Mouse (Mus musculus): ENCODE results near the gene Setd3.

The Setd3 gene

DNA sequence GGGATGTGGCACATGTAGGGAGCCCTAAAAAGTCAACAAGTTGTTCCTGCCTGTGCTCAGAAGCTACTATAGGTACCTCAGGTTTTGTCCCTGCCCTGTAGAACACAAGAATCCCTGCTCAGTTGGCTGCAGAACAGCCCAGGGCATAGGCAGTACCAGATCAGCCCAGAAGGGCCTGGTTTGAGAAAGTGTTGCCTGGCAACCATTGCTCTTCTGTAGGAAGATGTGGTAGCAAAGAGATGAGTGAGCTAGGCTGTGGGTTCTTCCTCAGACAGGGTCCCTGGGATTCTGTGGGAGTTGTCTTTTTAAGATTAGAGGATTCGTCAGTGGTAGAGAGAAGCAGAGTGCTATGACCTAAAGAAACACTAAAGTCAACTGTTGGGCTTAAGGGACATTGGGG lies 21.0 kb upstream of the Setd3 start:
- DNase-seq, result no peak

DNA sequence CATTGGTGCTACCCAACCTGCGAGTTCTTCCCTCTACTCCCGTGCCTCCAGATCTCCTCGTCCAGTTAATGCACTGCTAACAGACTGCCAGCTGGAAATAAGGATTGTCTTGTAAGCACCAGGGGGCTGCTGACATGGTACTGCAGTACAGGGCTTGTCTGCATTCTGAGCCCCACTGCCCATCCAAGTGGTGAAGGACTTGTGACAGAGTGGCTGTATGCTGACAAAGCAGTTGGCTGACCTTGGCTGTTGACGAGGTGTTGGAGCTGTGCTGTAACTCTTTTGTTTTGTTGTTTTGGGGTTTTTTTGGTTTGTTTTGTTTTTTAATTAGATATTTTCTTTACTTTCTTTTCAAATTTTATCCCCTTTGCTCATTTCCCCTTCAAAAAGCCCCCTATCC lies 19.3 kb upstream of the Setd3 start:
- DNase-seq, result no peak

DNA sequence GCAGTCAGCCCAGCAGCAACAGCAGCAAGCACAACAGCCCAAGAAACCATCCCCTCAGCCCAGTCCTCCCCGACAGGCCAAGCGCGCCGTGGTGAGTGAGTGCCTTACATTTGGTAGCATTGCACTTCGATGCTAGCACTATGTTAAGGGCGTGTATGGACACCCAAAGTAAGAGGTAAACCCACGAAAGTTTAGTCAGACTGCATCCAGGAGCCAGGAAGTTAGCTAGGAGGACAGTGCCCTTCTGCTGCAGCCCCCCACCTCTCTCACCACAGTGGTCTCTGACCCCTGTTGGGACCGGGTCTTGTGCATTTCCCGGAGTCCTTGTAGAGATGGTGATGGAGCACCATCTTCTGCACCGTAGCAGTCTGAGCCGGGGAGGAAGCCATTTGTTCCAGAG lies 16.6 kb upstream of the Setd3 start:
- no peak for DNase-seq

DNA sequence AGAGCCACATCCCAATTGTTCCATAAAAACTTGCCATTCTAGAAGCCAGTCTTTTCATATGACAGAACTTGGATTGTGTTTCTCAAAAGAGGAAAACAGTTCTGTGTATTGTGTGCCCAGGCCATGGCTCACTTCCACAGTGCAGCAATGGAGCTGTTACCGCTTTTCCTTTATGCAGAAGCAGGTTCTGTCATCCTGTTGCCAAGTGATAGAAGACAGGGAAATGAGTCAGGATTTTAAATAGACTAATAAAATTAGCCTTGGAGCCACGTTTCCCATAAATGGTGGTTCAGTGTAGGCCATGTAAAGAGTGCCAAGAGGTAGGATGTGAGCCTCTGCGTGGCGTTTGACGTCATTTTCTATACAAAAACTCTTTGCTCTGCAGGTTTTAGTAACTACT lies 14.8 kb upstream of the Setd3 start:
- DNase-seq, result peak; percentile 46

DNA sequence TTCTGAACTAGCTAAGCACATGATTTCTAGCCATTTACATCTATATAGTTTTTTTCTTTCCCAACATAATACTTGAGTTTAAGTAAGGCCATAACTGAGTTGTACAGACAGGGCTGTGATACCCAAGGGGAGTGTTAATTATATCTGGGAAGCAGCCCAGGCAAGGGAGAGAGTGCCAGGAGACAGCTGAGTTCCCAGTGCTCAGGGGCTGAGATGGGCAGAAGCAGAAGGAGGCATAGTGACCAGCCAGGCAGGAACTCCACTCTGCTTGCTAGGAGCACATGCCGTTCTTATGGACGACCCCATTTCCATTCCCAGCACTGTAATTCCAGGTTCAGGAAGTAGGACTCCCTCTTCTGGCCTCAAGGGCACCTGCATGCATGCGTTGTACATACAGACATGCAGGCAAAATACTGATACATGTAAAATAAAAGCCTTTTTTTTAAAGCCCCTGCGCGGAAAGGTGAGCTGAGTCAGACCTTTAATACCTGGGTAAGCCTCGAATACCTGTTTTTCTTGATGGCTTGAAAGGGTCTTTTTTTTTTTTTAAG lies 8.5 kb upstream of the Setd3 start:
- no peak for DNase-seq

DNA sequence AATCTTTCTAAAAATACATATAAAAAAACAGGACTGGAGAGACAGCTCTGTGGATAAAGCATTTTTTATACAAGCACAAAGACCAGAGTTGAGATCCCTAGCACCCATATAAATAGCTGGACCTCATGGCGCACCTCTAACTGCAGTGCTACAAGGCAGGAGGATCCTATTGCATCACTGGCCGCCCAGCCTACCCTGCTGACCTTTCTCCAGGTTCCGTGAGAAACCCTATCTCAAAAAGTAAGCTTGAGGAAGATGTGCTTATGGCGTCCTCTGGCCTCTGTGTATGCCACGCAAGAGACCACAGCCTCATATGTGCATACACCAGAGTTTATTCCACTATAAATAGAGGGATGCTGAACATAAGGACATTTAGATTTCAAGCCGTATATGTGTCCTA lies 2.6 kb upstream of the Setd3 start:
- no peak for DNase-seq

DNA sequence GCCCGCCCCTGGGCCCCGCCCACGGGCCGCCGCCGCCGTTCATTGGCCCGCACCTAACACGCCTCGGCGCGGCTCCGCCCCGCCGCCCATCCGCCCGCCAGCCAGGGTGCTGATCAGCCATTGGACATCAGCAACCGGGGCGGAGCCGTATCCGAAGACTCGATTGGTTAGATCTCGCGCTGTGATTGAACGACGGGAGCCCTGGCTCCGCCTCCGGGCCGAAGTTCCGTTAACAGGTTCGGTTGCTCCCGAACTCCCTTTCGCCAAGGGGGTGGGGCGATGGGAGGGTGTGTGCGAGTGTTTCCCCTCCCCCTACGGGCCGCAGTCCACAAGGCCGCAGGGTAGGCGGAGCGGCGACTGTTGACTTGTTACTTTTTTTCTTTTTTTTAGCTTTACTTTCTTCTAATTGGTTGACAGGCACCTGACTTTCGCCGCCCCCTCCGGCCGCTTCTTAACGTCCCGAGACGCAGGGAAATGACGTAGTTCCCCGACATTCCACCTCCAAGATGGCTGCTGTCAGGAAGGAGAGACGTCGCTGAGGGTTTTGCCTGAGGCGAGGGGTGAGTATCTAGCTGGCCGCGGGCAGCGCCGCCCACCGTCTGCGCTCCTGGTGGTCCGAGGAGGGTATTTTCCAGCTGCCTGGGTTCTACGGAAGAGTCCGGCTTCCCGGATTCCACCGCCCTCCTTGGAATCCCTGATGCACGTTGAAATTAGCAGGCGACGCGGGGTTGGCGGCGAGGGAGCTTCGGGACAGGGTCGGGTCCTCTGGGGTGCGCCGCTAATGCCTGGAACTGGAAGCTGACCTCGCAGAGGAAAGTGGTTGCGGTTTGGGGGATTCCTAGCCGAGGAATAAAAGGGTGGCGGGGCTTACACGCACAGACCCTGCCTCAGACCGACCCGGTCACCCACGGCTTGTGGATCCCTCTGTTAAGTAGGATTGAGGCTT lies 480 bp upstream of the Setd3 start, which contains the start of gene Ccnk:
TSS of gene Ccnk (plus strand) at position 259 of the 946 bp plus-strand sequence.
- DNase-seq, result peak; percentile 100

DNA sequence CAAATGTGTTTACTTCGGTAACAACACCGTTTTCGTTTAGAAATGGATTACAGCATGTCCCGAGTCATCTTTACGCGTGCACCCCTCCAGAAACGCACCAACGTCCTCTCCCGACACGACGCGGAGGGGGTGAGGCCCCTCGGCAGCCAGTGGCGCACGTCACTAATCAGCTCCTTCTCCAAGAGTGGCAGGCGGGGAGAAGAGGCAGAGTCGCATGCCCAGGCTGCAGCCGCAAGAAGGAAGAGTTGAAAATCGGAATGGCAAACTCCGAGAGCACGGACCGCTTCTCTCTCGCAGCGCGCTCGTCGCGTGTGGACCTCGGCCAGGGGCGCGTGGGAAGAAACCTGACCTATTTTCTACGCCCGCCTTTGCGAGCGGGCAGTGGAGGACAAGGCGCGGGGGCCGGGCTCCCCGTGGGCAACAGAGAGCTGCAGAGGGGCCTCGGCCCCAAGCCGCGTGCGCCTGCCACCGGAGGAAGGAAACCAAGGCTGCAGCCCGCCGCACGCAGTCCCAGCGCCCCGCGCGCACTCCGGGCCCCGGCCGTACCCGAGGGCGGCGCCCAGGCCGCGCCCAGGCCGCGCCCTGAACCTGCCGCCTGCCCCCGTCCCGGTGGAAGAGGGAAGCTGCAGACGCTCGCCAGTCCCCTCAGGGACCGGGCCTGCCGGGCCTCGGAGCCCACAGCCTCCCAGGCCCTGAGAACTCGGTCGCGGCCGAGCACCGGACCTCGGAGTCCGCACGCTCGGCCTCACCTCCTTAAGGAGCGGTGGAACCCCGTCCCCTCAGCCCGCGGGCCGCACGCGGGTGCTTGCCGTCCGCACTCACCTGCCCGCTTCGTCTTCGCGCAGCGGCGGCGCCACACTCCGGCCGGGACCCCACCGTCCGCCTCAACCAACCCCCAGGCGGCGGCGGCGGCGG lies 526 bp downstream of the Setd3 start:
- peak; percentile 75 for DNase-seq

DNA sequence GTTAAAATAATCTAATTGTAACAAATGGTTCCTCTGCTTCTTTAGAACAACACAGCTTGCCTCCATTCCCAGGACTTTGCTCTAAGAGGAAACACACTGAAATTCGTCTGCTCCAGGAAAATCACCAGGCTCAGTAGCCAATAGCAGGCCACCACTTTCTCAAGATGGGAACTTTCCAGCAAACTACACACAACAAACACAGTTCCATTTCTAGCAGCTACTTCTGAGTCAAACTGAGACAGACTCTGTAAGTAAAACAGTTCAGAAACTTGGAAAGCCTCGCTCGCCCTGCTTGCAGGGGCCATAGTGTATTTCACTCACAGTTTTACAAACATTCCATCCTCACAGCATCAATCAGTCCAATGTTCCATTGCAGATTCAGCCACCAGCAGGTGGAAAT lies 2.7 kb downstream of the Setd3 start:
- no peak for DNase-seq

DNA sequence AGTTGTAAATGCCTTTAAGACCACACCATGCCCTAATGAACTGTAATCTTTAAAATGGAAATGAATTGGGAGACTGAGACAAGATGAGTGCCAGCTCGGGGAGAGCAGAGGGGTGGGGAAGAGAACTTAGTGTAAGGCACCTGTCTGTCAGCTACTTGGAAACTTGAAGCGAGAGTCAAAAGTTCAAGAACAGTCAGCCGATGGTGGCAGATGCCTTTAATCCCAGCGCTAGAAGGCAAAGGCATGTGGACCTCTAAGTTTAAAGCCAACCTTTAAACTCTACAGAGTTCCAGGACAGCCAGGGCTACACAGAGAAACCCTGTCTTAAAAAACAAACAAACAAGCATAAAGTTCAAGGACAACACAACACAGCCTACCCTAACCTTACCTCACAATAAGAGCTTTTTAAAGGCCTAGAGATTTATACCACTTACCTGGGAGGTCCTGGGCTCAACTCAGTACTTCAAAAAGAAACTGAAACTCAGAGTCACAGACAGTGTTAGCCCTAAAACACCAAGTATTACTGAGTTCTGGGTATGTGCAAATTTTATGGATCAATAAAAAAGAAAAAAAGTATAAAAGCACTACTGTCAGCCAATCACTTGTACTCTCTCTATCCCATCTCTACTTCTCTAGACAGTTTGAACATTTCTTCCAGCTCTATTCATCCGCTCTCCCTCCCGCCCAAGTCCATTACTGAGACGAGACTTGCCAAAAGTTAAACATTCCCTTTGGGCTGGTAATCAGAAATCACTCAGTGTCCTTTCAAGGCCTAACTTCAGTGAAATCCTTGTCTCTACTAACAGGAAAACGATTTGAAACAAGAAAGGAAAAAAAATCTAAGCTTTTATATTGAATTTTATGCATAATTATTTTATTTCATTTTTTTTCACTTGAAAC lies 4.3 kb downstream of the Setd3 start:
- DNase-seq, result no peak

DNA sequence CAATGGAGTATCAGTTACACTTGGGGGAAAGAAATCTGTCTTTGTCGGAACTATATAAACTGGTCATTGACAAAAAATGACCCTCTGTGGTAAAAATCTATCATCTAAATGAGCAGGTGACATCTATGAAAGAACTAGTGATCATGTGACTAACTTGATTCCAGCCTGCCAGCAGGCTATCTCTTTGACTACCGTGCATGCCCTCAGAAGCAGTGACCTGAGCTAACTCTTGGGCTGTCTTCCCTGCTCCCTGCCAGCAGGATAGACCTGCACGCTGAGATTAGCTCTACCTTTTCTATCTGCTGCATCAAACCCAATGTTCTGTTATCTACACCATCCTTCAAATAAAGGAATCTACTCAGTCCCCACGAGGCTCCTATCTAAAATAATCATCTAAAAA lies 6.5 kb downstream of the Setd3 start:
- DNase-seq, result no peak

DNA sequence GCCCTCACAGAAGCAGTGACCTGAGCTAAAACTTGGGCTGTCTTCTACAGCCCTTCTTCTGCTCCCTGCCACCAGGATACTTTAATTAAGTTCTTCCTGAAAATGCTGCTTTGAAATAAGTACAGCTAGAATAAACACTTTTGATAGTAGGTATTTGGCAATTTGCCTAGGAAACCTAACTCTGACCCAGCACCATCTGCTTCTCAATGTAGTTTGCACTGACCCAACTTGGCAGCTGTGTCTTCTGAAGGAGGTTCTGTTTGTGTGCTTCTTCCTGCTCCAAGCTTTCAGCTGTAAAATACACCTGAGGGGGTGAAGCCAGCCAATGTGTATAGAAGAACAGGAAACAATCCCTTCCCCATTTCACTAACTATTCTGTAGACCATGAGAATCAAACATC lies 7.8 kb downstream of the Setd3 start:
- no peak for DNase-seq

DNA sequence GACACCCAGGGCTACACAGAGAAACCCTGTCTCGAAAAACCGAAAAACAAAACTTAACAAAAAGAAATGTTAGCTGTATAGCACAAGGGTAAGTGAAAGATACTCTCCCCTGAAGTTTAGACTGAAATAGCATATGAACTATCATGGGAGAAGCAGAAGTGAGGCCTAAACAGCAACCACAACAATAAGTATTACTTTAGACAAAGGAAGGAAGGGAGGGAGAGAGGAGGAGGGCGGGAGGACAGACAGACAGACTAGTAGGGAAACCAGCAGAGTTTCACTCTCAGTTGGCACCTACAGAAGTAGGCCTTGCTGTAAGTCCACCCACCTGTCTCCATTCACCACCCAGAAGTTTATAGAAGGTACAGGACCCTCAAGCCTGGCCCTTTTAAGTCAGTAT lies 8.6 kb downstream of the Setd3 start:
- DNase-seq, result no peak

DNA sequence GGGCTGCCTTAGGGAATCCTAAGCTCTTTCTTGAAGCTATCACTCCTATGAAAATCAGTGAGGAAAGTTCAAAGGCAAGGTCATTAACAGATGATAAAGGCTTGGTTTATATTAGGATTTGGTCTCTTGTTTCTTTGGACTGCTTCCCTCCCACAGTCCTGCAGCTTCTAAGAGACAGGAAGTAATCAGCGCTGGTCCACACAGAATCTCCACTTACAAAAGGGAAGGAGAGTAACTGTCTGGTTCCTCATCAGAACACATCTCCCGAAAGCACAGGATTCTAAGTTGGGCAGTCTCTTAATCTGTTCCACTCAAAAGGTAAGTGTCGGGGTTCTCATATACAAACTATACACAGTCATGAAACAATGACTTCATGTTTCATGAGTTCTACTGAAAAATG lies 10.2 kb downstream of the Setd3 start:
- no peak for DNase-seq

DNA sequence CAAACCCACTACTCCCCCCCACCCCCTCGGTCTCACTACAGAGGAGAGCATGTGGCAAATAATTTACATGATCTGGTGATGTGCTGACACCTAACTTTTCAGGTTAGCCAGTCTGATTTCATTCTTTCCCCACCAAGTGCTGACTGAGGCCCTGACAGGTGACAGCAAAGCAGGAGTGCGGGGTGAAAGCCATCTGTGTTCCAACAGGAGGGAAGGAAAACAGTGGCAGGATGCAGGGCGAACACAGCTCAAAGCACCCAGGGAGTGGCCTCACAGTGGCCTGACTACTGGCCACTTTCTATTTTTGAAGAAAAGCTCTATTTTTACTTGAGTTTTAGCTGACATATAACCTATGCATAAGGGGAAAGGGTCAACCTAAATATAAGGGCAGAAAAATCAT lies 15.4 kb downstream of the Setd3 start:
- no peak for DNase-seq

DNA sequence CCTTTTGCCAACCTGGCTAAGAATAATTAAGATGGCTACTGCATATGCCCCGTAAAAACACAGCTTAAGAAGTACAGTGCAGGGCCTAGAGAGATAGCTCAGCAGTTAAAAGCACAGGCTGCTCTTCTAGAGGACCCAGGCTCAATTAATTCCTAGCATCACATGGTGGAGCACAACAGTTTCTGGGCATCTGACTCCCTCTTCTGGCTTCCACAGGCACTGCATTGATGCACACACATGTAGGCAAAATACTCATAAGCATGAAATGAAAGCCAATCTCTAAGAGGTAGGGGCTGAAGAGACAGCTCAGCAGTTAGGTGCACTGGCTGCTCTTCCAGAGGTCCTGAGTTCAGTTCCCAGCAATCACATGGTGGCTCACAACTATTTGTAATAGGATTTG lies 17.1 kb downstream of the Setd3 start:
- DNase-seq, result peak; percentile 17

DNA sequence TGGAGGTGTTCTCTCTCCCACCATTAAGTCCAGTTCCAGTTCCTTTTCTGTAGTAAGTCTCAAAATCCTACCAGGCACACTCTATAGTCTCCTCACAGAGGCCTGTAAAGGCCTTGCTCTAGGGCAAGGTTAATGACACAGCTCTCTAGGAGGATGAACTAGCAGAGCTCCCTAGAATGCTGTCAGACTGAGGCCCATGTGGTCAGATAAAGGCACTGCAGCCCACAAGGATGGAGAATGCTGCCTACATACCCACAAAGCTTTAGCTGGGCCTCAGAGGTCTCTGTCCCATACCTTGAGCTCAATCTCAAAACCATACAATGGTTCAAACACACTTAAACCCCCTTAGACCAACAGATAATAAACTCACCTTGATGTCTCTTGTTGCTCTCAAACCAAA lies 19.3 kb downstream of the Setd3 start:
- DNase-seq, result no peak

DNA sequence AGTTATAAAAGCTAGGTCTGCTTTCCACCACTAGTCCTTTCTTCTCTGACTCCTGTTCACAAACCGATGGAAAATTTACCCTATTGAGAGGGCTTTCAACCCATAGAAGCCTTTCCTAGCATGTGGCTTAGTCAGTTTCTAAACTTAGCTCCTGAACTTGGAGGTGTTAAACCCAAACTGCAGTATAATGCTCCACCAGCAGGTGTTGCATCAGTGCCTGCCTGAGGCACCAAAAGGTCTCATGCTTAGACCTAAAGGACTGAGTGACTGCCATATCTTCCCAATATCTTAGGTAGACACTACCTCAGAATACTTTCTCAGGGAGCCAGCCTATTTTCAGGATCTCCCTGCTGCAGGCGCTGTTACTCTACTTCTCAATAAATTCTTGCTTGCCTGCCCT lies 26.4 kb downstream of the Setd3 start:
- no peak for DNase-seq

DNA sequence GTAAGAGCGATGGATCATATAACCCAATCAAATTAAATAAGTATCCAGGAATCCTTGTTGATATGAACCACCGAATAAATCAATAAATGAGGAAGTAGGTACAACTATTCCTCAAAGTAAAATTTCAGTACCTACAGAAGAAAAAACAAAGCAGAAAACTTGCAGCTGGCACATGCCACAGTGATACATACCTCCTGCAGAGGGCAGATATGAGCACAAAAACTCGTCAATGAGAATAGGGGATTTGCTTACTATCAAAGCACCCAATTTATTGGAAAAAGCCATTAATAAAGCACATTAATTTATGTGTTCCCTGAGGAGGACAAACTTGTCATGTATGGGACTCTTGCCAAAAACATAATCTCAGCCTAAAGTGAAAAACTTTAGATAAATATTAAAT lies 29.4 kb downstream of the Setd3 start:
- no peak for DNase-seq

DNA sequence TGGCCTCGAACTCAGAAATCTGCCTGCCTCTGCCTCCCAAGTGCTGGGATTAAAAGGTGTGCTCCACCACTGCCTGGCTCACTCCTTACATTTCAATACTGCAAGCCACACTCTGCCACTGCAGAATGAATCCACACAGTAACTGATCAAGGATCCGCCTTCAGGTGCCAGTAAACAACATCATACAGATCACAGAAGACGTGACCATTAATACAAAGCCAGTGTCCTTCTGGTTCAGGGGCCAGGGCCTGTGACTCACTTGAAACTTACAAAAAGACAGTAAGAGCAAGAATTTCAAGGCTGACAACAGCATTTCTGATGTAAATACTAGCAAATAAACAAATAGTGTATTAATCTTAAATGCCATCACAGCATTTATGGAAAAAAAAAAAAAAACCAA lies 33.9 kb downstream of the Setd3 start:
- DNase-seq, result no peak

DNA sequence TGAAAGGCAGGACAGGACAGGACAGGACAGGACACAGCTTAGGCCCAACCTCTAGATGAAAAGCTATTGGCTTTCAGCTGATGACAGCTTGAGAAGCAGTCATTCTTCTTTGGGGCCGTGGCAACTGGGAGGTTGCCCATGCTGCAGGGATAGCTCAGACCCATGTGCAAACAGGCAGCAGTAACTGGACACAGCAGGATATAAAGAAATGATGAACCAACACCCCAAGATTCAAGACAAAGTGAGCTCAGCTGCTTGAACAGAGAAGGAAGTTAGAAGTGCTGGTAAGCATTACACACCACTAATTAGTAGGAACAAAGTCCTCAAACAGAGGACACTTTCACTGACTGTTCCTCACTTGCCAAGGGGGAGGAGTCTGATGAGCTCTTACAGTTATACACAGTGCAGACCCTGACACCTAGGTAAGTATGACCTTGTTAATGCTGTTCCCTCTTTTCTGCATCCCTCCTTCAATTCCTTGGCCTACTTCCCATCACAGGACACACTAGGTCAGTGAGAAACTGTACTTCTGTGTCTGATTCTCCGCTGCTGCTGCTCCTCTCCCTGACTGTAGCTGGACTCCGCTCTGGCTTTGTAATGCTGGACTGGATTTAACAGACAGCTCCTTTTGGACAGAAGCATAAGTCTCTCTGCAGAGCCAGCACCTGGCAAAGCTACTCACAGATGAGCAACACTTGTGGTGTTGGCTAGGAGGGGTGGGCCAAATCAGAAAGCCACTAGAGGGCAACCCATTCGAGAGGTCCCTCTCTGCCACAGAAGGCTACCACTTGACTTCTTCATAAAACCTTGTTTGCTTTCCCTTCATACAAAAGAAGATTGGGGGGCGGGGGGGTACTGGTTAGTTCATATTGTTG lies 35.3 kb downstream of the Setd3 start:
- no peak for DNase-seq
